Mouse (Mus musculus) thymus, adult 2 months (tissue): ENCODE data around the gene Shb. TPM values are rescaled to one million over a fixed set of nuclear protein-coding genes. Genes with fewer than 3 reads are reported as not detected.

Experiments used
- DNase-seq: peaks from one replicate; pipeline ENCODE4 v3.0.0; 2021
- H3K27ac ChIP-seq: fragments of 200-500 bp; 2 replicates; pipeline ENCODE4 v1.5.1; 2012; ENCODE audit warnings: low read length, control low read depth; ENCODE audit not compliant: control insufficient read depth, insufficient read depth
- H3K27me3 ChIP-seq: fragments of 200-500 bp; 2 replicates; pipeline ENCODE4 v1.6.1; 2012; ENCODE audit warnings: mild to moderate bottlenecking, low read length, moderate library complexity, mixed read lengths; ENCODE audit not compliant: control insufficient read depth, insufficient read depth
- H3K36me3 ChIP-seq: fragments of 200-500 bp; 2 replicates; pipeline ENCODE4 v1.6.1; 2012; ENCODE audit warnings: mild to moderate bottlenecking, low read length, moderate library complexity; ENCODE audit not compliant: control insufficient read depth, insufficient read depth
- H3K4me1 ChIP-seq: fragments of 200-500 bp; replicated peaks from 2 replicates; pipeline ENCODE4 v1.6.1; 2012; ENCODE audit warnings: low read length; ENCODE audit not compliant: control insufficient read depth, insufficient read depth
- H3K4me3 ChIP-seq: fragments of 200-500 bp; 2 replicates; pipeline ENCODE4 v1.5.1; 2012; ENCODE audit warnings: mild to moderate bottlenecking, low read length, control low read depth, moderate library complexity; ENCODE audit not compliant: control insufficient read depth, insufficient read depth
- CTCF ChIP-seq: fragments of 200-500 bp; IDR thresholded peaks from 2 replicates; pipeline ENCODE4 v1.5.1; 2012; ENCODE audit warnings: mild to moderate bottlenecking, control low read depth, low read length, moderate library complexity, borderline replicate concordance; ENCODE audit not compliant: control insufficient read depth, poor library complexity, insufficient read depth; ENCODE audit errors: extremely low read depth
- POLR2A ChIP-seq: fragments of 200-500 bp; IDR thresholded peaks from 2 replicates; pipeline ENCODE4 v1.6.1; 2012; ENCODE audit warnings: mild to moderate bottlenecking, low read length, control low read depth, moderate library complexity; ENCODE audit not compliant: control insufficient read depth, poor library complexity, insufficient read depth; ENCODE audit errors: extremely low read depth
- WGBS: fragments of 180-500 bp; shearing (Covaris S2); methylation state at CpG from one replicate; pipeline ENCODE4 v1.1.7; 2018; 5-methylcytosine and 5-hydroxymethylcytosine counted together
- polyA plus RNA-seq: library from polyadenylated mRNA; depleted of rRNA; stranded (reverse); fragments of >200 nt; gene quantifications from 2 replicates; pipeline ENCODE4 v1.2.3, GENCODE M21; 2012; rRNA removed

Gene Shb
- polyA plus RNA-seq, result 12.0 and 14.5 TPM in 2 replicates

GRCm38 (mm10) chr4:45532375-45532774 is at the start of gene Shb:
TSS of gene Shb (minus strand) at chr4:45532470.
- no peaks in the 10 kb centered on the region for H3K36me3 ChIP-seq
- 5% methylated on average over 7 of the region's 7 CpGs for WGBS
- no peak within 1 kb of the TSS for H3K27ac ChIP-seq
- H3K4me3 ChIP-seq, result no peak within 1 kb of the TSS
- DNase-seq, result peak; percentile 41
- H3K27me3 ChIP-seq, result peaks cover 10% of the 10 kb centered on the region
- TF ChIP-seq POLR2A (no peak), CTCF (no peak)
- H3K4me1 ChIP-seq, result peaks cover 22% of the 10 kb centered on the region

- WGBS, result 95% methylated on average over 6 of the region's 6 CpGs
- Histone ChIP-seq H3K27ac (no peak overlapping the region), H3K36me3 (no peaks in the 10 kb centered on the region)
These were observed 48.8 kb upstream of the Shb start for GRCm38 (mm10) chr4:45581095-45581494.

GRCm38 (mm10) chr4:45578554-45579370 is 46.5 kb upstream of the Shb start:
- no peak overlapping the region for H3K27ac ChIP-seq
- no peaks in the 10 kb centered on the region for H3K36me3 ChIP-seq
- WGBS, result 86% methylated on average over 22 of the region's 22 CpGs
- H3K4me3 ChIP-seq, result no peak overlapping the region
- no peak for DNase-seq
- no peak for TF ChIP-seq CTCF
- TF ChIP-seq POLR2A, result no peak
- 0 out of 2 replicates have a peak, but pooled peaks cover 2% of the 10 kb centered on the region for H3K4me1 ChIP-seq
- no peaks in the 10 kb centered on the region for H3K27me3 ChIP-seq

More at GRCm38 (mm10) chr4:45581095-45581494, 48.8 kb upstream of the Shb start:
- no peak for TF ChIP-seq CTCF
- TF ChIP-seq POLR2A, result no peak
- no peak overlapping the region for H3K4me3 ChIP-seq
- no peak for DNase-seq
- H3K27me3 ChIP-seq, result no peaks in the 10 kb centered on the region
- H3K4me1 ChIP-seq, result peaks cover 3% of the 10 kb centered on the region; the same call in 1 of the 2 replicates

- no peak for TF ChIP-seq POLR2A
- TF ChIP-seq CTCF, result no peak
- H3K27me3 ChIP-seq, result no peaks in the 10 kb centered on the region
- H3K4me3 ChIP-seq, result no peak overlapping the region
- DNase-seq, result no peak
- no peak overlapping the region for H3K27ac ChIP-seq
- 81% methylated on average over 8 of the region's 8 CpGs for WGBS
- no peaks in the 10 kb centered on the region for H3K36me3 ChIP-seq
- H3K4me1 ChIP-seq, result no peaks in the 10 kb centered on the region
These were observed 45.4 kb upstream of the Shb start for GRCm38 (mm10) chr4:45577631-45578030.

- no peak for DNase-seq
- Histone ChIP-seq H3K4me3 (no peak overlapping the region), H3K27ac (no peak overlapping the region), H3K27me3 (no peaks in the 10 kb centered on the region), H3K4me1 (no peaks in the 10 kb centered on the region), H3K36me3 (no peaks in the 10 kb centered on the region)
- TF ChIP-seq CTCF, result no peak
- no peak for TF ChIP-seq POLR2A
- 92% methylated on average over 15 of the region's 15 CpGs for WGBS
These were observed 42.4 kb upstream of the Shb start for GRCm38 (mm10) chr4:45574614-45575169.

- H3K4me3 ChIP-seq, result no peak overlapping the region
- no peaks in the 10 kb centered on the region for H3K27me3 ChIP-seq
- no peaks in the 10 kb centered on the region for H3K4me1 ChIP-seq
- H3K27ac ChIP-seq, result no peak overlapping the region
- DNase-seq, result no peak
- TF ChIP-seq CTCF, result no peak
- no peak for TF ChIP-seq POLR2A
- H3K36me3 ChIP-seq, result no peaks in the 10 kb centered on the region
- WGBS, result 91% methylated on average over 5 of the region's 5 CpGs
These were observed 37.3 kb upstream of the Shb start for GRCm38 (mm10) chr4:45569521-45569920.
